Mouse (Mus musculus): Measurements from ENCODE around the gene Zdhhc25. TPM values are rescaled to one million over a fixed set of nuclear protein-coding genes. Genes with fewer than 3 reads are reported as not detected.
A peak's percentile ranks its signal among the peaks of the same experiment; 100 is the strongest.

Gene Zdhhc25
- polyA plus RNA-seq, 1 experiment from 2014 or later = not detected

GRCm38 (mm10) chr15:88651019-88651418 lies 50.9 kb downstream of the Zdhhc25 start:
- no peak overlapping the region for H3K4me3 ChIP-seq
- peak; percentile 66 for ATAC-seq (ENCODE audit: low FRiP score, low read depth)
- H3K4me2 ChIP-seq (replicated peaks) = 0 out of 2 replicates have a peak overlapping the region, but pooled peaks have one; percentile 2
- no peak overlapping the region for H3K27ac ChIP-seq (replicated peaks)
- H3K27me3 ChIP-seq = peaks cover 19% of the 10 kb centered on the region; the same call in 1 of the 2 replicates
- 21% methylated on average over 13 of the region's 13 CpGs for WGBS
- no peaks in the 10 kb centered on the region for H3K4me1 ChIP-seq
- no peaks in the 10 kb centered on the region for H3K36me3 ChIP-seq
- no peaks in the 10 kb centered on the region for H3K9me3 ChIP-seq
- no peak overlapping the region for H3K9ac ChIP-seq (replicated peaks)

Other genes starting within 250 kb of the Zdhhc25 start
- 28.5 and 28.8 TPM in 2 replicates for gene Brd1, start 133.9 kb downstream of the Zdhhc25 start, polyA plus RNA-seq (2016; fragmentation: Nextera tagmentation; extraction: Ambion mirVana)
- 42.1 and 44.3 TPM in 2 replicates for gene Zbed4, start 151.4 kb downstream of the Zdhhc25 start, polyA plus RNA-seq (2016; fragmentation: Nextera tagmentation; extraction: Ambion mirVana)
- gene Alg12, start 219.0 kb downstream of the Zdhhc25 start, polyA plus RNA-seq (2016; fragmentation: Nextera tagmentation; extraction: Ambion mirVana) = 8.3 and 9.3 TPM in 2 replicates
- gene Creld2, start 219.3 kb downstream of the Zdhhc25 start, polyA plus RNA-seq (2016; fragmentation: Nextera tagmentation; extraction: Ambion mirVana) = 58.8 and 62.5 TPM in 2 replicates

All from midbrain, embryonic 12.5 days (tissue).